In genomic region chr7:90044100-90044698, GRCm38 (mm10) we compare ENCODE assay signal across 20 mouse cellular contexts.
DNase-seq lines count a peak whose midpoint lies in the region; ATAC-seq and TF ChIP-seq lines count a peak whose summit lies in the region.
"Had no signal": no experiment of that assay in that cellular context is flagged by ENCODE, and none has a peak within 500 bp of the region (broad histone marks: within the 10 kb centered on the region; RNA-seq: fewer than 3 reads in every experiment).

No protein-coding gene starts in this region.

- H3K9ac ChIP-seq in midbrain, embryonic 11.5 days (ENCODE audit: low read length), result no peak overlapping the region
- H3K9ac ChIP-seq in midbrain, embryonic 13.5 days (replicated peaks), result no peak overlapping the region
- H3K9ac ChIP-seq in liver, embryonic 15.5 days, result no peak overlapping the region; the same call in 1 of the 2 replicates
- no peak overlapping the region for H3K9ac ChIP-seq in stomach, postnatal 0 days (ENCODE audit: low read length)
- H3K9ac ChIP-seq in forebrain, embryonic 14.5 days (ENCODE audit: low read length), result no peak overlapping the region
- H3K9ac ChIP-seq: forebrain, postnatal 0 days; hindbrain, embryonic 15.5 days; kidney, embryonic 15.5 days; limb, embryonic 13.5 days; neural tube, embryonic 15.5 days had no signal

- no peak for TF ChIP-seq EP300 in stomach, postnatal 0 days (optimal IDR thresholded peaks at IDR 0.05)

- H3K4me1 ChIP-seq in midbrain, embryonic 11.5 days (ENCODE audit: control insufficient read depth, insufficient read depth, low read length), result peaks cover 5% of the 10 kb centered on the region
- H3K4me1 ChIP-seq in midbrain, embryonic 13.5 days (replicated peaks), result peaks cover 18% of the 10 kb centered on the region
- H3K4me1 ChIP-seq in liver, embryonic 15.5 days (replicated peaks), result peaks cover 96% of the 10 kb centered on the region
- H3K4me1 ChIP-seq in stomach, postnatal 0 days (replicated peaks; ENCODE audit: control insufficient read depth, insufficient read depth), result peaks cover 7% of the 10 kb centered on the region; the same call in 1 of the 2 replicates
- no peaks in the 10 kb centered on the region; the same call in 1 of the 2 replicates for H3K4me1 ChIP-seq in forebrain, embryonic 14.5 days (ENCODE audit: control insufficient read depth, insufficient read depth, low read length)
- peaks cover 15% of the 10 kb centered on the region for H3K4me1 ChIP-seq in thymus, adult 2 months (replicated peaks; ENCODE audit: control insufficient read depth, insufficient read depth, low read length)

- H3K4me3 ChIP-seq in gastrocnemius, adult 2 months, result no peak overlapping the region
- no peak overlapping the region for H3K4me3 ChIP-seq in midbrain, embryonic 11.5 days (ENCODE audit: low read depth, low read length)
- no peak overlapping the region for H3K4me3 ChIP-seq in midbrain, embryonic 13.5 days (replicated peaks)
- H3K4me3 ChIP-seq in liver, embryonic 15.5 days (replicated peaks), result peak overlapping the region; percentile 44; the same call in 1 of the 2 replicates
- no peak overlapping the region for H3K4me3 ChIP-seq in stomach, postnatal 0 days (ENCODE audit: low read depth, low read length)
- H3K4me3 ChIP-seq in forebrain, embryonic 14.5 days (ENCODE audit: low read depth, low read length), result no peak overlapping the region
- H3K4me3 ChIP-seq in thymus, adult 2 months (ENCODE audit: control insufficient read depth, insufficient read depth, low read length), result no peak overlapping the region
- H3K4me3 ChIP-seq: embryonic facial prominence, embryonic 10.5 days; hindbrain, embryonic 15.5 days; kidney, embryonic 15.5 days; limb, embryonic 13.5 days; neural tube, embryonic 15.5 days had no signal

- intact Hi-C loops in gastrocnemius, adult 2 months (cut with DNase I), result no loop called here
- intact Hi-C loops in gastrocnemius, postnatal 36 days (cut with DNase I), result no loop called here

- H3K4me2 ChIP-seq in midbrain, embryonic 11.5 days, result no peak overlapping the region
- no peak overlapping the region for H3K4me2 ChIP-seq in midbrain, embryonic 13.5 days (replicated peaks)
- peak overlapping the region; percentile 53 for H3K4me2 ChIP-seq in liver, embryonic 15.5 days
- H3K4me2 ChIP-seq in stomach, postnatal 0 days (replicated peaks; ENCODE audit: low read depth), result no peak overlapping the region
- no peak overlapping the region for H3K4me2 ChIP-seq in forebrain, embryonic 14.5 days (ENCODE audit: low read length)
- H3K4me2 ChIP-seq: hindbrain, embryonic 15.5 days; kidney, embryonic 15.5 days; limb, embryonic 13.5 days; neural tube, embryonic 15.5 days had no signal

- DNase-seq in gastrocnemius, adult 2 months, result no peak
- no peak for DNase-seq in gastrocnemius, postnatal 36 days
- DNase-seq in midbrain, embryonic 11.5 days (ENCODE audit: low spot score, missing footprints), result peak; percentile 56
- no peak for DNase-seq in stomach, postnatal 0 days (ENCODE audit: low spot score)
- DNase-seq in forebrain, embryonic 14.5 days (ENCODE audit: low spot score), result no peak
- no peak for DNase-seq in thymus, adult 2 months
- DNase-seq: cerebellum, adult 8-10 months; forebrain, postnatal 0 days; gastrocnemius, postnatal 25 days; layer of hippocampus, postnatal 36 days; right cerebral cortex, adult 18-20 months; thymus, postnatal 36 days had no signal

- no peak for TF ChIP-seq POLR2A in thymus, adult 2 months (IDR thresholded peaks at IDR 0.05; ENCODE audit: control insufficient read depth, extremely low read depth, insufficient read depth, low read length, poor library complexity)

- no peaks in the 10 kb centered on the region for H3K27me3 ChIP-seq in midbrain, embryonic 11.5 days (ENCODE audit: control insufficient read depth, insufficient read depth, low read length)
- H3K27me3 ChIP-seq in midbrain, embryonic 13.5 days, result no peaks in the 10 kb centered on the region
- H3K27me3 ChIP-seq in liver, embryonic 15.5 days, result no peaks in the 10 kb centered on the region
- no peaks in the 10 kb centered on the region for H3K27me3 ChIP-seq in stomach, postnatal 0 days (ENCODE audit: control insufficient read depth, insufficient read depth, low read length)
- no peaks in the 10 kb centered on the region for H3K27me3 ChIP-seq in forebrain, embryonic 14.5 days (replicated peaks; ENCODE audit: control insufficient read depth, insufficient read depth, low read length)
- no peaks in the 10 kb centered on the region for H3K27me3 ChIP-seq in thymus, adult 2 months (ENCODE audit: control insufficient read depth, insufficient read depth, low read length)
- H3K27me3 ChIP-seq: hindbrain, embryonic 15.5 days; kidney, embryonic 15.5 days; limb, embryonic 13.5 days; neural tube, embryonic 15.5 days had no signal

- TF ChIP-seq CTCF in gastrocnemius, adult 2 months (IDR thresholded peaks at IDR 0.05), result no peak
- TF ChIP-seq CTCF in stomach, postnatal 0 days (IDR thresholded peaks at IDR 0.05; ENCODE audit: low read depth), result no peak
- TF ChIP-seq CTCF in thymus, adult 2 months (IDR thresholded peaks at IDR 0.05; ENCODE audit: borderline replicate concordance, control insufficient read depth, extremely low read depth, insufficient read depth, low read length, poor library complexity), result no peak

- ATAC-seq in midbrain, embryonic 11.5 days (ENCODE audit: low FRiP score), result no peak
- no peak for ATAC-seq in midbrain, embryonic 13.5 days
- ATAC-seq in liver, embryonic 15.5 days (ENCODE audit: insufficient read depth), result no peak
- ATAC-seq in stomach, postnatal 0 days (ENCODE audit: low FRiP score, low TSS enrichment), result no peak
- ATAC-seq in forebrain, embryonic 14.5 days, result no peak
- ATAC-seq: forebrain, postnatal 0 days had no signal

- no peaks in the 10 kb centered on the region for H3K36me3 ChIP-seq in midbrain, embryonic 11.5 days (ENCODE audit: control insufficient read depth, insufficient read depth, low read length)
- H3K36me3 ChIP-seq in midbrain, embryonic 13.5 days, result no peaks in the 10 kb centered on the region
- H3K36me3 ChIP-seq in liver, embryonic 15.5 days (replicated peaks), result no peaks in the 10 kb centered on the region
- H3K36me3 ChIP-seq in stomach, postnatal 0 days (ENCODE audit: control insufficient read depth, insufficient read depth, low read length), result no peaks in the 10 kb centered on the region
- no peaks in the 10 kb centered on the region for H3K36me3 ChIP-seq in forebrain, embryonic 14.5 days (ENCODE audit: control insufficient read depth, insufficient read depth, low read length)
- H3K36me3 ChIP-seq in thymus, adult 2 months (ENCODE audit: control insufficient read depth, insufficient read depth, low read length), result no peaks in the 10 kb centered on the region
- H3K36me3 ChIP-seq: embryonic facial prominence, embryonic 10.5 days; hindbrain, embryonic 15.5 days; kidney, embryonic 15.5 days; limb, embryonic 13.5 days; neural tube, embryonic 15.5 days had no signal

- H3K9me3 ChIP-seq in midbrain, embryonic 11.5 days (ENCODE audit: control insufficient read depth, low read length), result no peaks in the 10 kb centered on the region
- H3K9me3 ChIP-seq in midbrain, embryonic 13.5 days, result no peaks in the 10 kb centered on the region
- no peaks in the 10 kb centered on the region for H3K9me3 ChIP-seq in liver, embryonic 15.5 days (replicated peaks)
- H3K9me3 ChIP-seq in stomach, postnatal 0 days (ENCODE audit: control insufficient read depth, low read length), result no peaks in the 10 kb centered on the region
- H3K9me3 ChIP-seq in forebrain, embryonic 14.5 days (replicated peaks; ENCODE audit: control insufficient read depth, low read length), result no peaks in the 10 kb centered on the region
- H3K9me3 ChIP-seq: embryonic facial prominence, embryonic 10.5 days; hindbrain, embryonic 15.5 days; kidney, embryonic 15.5 days; limb, embryonic 13.5 days; neural tube, embryonic 15.5 days had no signal

- WGBS in midbrain, embryonic 11.5 days, result 87% methylated on average over 4 of the region's 4 CpGs
- WGBS in midbrain, embryonic 13.5 days, result 86% methylated on average over 4 of the region's 4 CpGs
- 79% methylated on average over 4 of the region's 4 CpGs for WGBS in liver, embryonic 15.5 days (ENCODE audit: insufficient replicate concordance)
- 62% methylated on average over 4 of the region's 4 CpGs for WGBS in stomach, postnatal 0 days
- WGBS in forebrain, embryonic 14.5 days, result 93% methylated on average over 4 of the region's 4 CpGs
- WGBS in thymus, adult 2 months, result 98% methylated on average over 4 of the region's 4 CpGs

- peak overlapping the region; percentile 86; the same call in 1 of the 2 replicates for H3K27ac ChIP-seq in gastrocnemius, adult 2 months
- no peak overlapping the region for H3K27ac ChIP-seq in midbrain, embryonic 11.5 days (ENCODE audit: low read depth, low read length)
- no peak overlapping the region for H3K27ac ChIP-seq in midbrain, embryonic 13.5 days
- peak overlapping the region; percentile 91 for H3K27ac ChIP-seq in liver, embryonic 15.5 days (replicated peaks)
- peak overlapping the region; percentile 53; the same call in 1 of the 2 replicates for H3K27ac ChIP-seq in stomach, postnatal 0 days (replicated peaks)
- no peak overlapping the region for H3K27ac ChIP-seq in forebrain, embryonic 14.5 days (ENCODE audit: low read depth, low read length)
- no peak overlapping the region for H3K27ac ChIP-seq in thymus, adult 2 months (ENCODE audit: control insufficient read depth, insufficient read depth, low read length)
- H3K27ac ChIP-seq: embryonic facial prominence, embryonic 10.5 days; hindbrain, embryonic 15.5 days; kidney, embryonic 15.5 days; limb, embryonic 13.5 days; macrophage; neural tube, embryonic 15.5 days had no signal

Comparison
In these comparisons a context has a peak if more than half of its experiments do, and no peak if none do; other contexts are left out.
1. H3K27ac ChIP-seq: peak in gastrocnemius, adult 2 months (single experiment), liver, embryonic 15.5 days (single experiment) and stomach, postnatal 0 days (single experiment); none in midbrain, embryonic 11.5 days (single experiment), midbrain, embryonic 13.5 days (single experiment), forebrain, embryonic 14.5 days (single experiment) and thymus, adult 2 months (single experiment).